Mouse (Mus musculus) stomach, postnatal 0 days (tissue): ENCODE results near the gene Ifna11.
A peak's percentile ranks its signal among the peaks of the same experiment; 100 is the strongest.

Experiments
- CTCF ChIP-seq: IDR thresholded peaks from 2 replicates; pipeline ENCODE4 v1.5.1; 2016; ENCODE audit warnings: antibody characterized with exemption, low read depth, mild to moderate bottlenecking, moderate library complexity
- EP300 ChIP-seq: optimal IDR thresholded peaks from 2 replicates; pipeline ENCODE3; 2016; ENCODE audit warnings: antibody characterized with exemption

DNA sequence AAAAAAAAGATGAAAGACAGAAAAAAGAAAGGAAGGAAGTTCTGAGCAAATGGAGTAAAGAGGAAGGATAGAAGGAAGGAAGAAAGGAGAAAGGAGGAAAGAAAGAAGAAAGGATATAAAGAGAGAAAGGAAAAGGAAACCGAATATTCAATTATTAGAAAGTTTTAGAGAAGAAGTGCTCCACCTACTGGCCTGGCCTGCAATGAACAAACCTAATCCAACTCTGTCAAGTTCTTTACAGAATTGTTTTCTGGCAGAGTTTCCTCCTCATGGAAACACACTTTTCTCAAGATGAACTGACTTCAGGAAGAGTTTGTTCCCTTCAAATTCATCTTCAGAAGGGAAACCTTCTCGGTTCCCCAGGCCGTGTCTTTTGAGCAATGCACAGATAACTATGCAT lies 19.1 kb downstream of the Ifna11 start:
- TF ChIP-seq CTCF (peak; percentile 68), EP300 (no peak)
